Mouse (Mus musculus) C2C12 (cell line): ENCODE data around the gene Slit3. TPM values are rescaled to one million over a fixed set of nuclear protein-coding genes. Genes with fewer than 3 reads are reported as not detected.

Experiments
- H3K27me3 ChIP-seq: one replicate; pipeline ENCODE4 v1.6.1; 2011; ENCODE audit not compliant: control insufficient read depth, insufficient read depth, insufficient read length
- H3K36me3 ChIP-seq: one replicate; pipeline ENCODE4 v1.6.1; 2011; ENCODE audit not compliant: control insufficient read depth, insufficient read depth
- H3K4me3 ChIP-seq: one replicate; pipeline ENCODE4 v1.5.1; 2011; ENCODE audit warnings: mild to moderate bottlenecking, control low read depth; ENCODE audit not compliant: poor library complexity, insufficient read depth, severe bottlenecking
- H3K79me2 ChIP-seq: one replicate; pipeline ENCODE4 v1.6.1; 2011; ENCODE audit not compliant: control insufficient read depth, insufficient read depth
- H3K79me3 ChIP-seq: one replicate; pipeline ENCODE4 v1.6.1; 2011; ENCODE audit warnings: low read depth, control low read depth
- H3ac ChIP-seq: one replicate; pipeline ENCODE3; 2011; ENCODE audit warnings: low read depth; ENCODE audit not compliant: control insufficient read depth, insufficient read length
- CEBPB ChIP-seq: IDR thresholded peaks from one replicate; pipeline ENCODE4 v1.6.1; 2011; ENCODE audit warnings: low read depth, mild to moderate bottlenecking, control low read depth, moderate library complexity
- CTCF ChIP-seq: IDR thresholded peaks from one replicate; pipeline ENCODE4 v1.5.1; 2011; ENCODE audit not compliant: control insufficient read depth, insufficient read depth, insufficient read length
- FOSL1 ChIP-seq: IDR thresholded peaks from one replicate; pipeline ENCODE4 v1.8.0; 2011; ENCODE audit warnings: mild to moderate bottlenecking, low read length; ENCODE audit not compliant: poor library complexity, insufficient read depth, severe bottlenecking
- MAX ChIP-seq: IDR thresholded peaks from one replicate; pipeline ENCODE4 v1.6.1; 2011; ENCODE audit warnings: mild to moderate bottlenecking, control low read depth
- MYOD1 ChIP-seq: IDR thresholded peaks from one replicate; pipeline ENCODE4 v1.6.1; 2011; ENCODE audit warnings: low read depth; ENCODE audit not compliant: control insufficient read depth, insufficient read length
- MYOG ChIP-seq: IDR thresholded peaks from one replicate; pipeline ENCODE4 v1.6.1; 2011; ENCODE audit not compliant: control insufficient read depth, insufficient read length; ENCODE audit errors: extremely low read depth
- USF1 ChIP-seq: IDR thresholded peaks from one replicate; pipeline ENCODE4 v1.6.1; 2011; ENCODE audit warnings: low read depth, mild to moderate bottlenecking, control low read depth, moderate library complexity
- polyA plus RNA-seq: library from polyadenylated mRNA; unstranded; fragments of >200 nt; fragmentation: generic; extraction: Trizol; gene quantifications from one replicate; pipeline ENCODE4 v1.2.1, GENCODE M21; 2012; ENCODE audit warnings: missing spikeins

The Slit3 gene
- polyA plus RNA-seq, 1 experiment: not detected

DNA sequence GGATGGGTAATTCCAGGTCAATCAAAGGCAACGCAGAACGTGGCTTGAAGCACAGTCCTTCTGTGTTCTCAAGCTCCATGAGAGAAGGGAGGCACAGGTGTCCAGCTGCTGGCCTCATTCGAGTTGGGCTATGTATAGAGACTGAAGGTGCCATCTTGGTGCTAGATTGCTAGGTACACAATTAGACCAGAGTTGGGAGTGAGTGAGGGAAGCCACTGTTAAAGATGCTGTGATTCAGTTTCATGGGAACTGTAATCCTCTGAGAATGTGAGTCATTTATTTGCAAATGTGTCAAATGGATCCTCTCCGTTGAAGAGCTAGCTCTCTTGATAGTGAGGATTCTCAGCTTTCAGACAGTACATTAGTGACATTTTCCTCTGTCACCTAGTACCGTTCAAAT lies 277.3 kb downstream of the Slit3 start:
- Histone ChIP-seq H3K79me3 (no peaks in the 10 kb centered on the region), H3K27me3 (no peaks in the 10 kb centered on the region), H3K36me3 (no peaks in the 10 kb centered on the region), H3ac (no peak overlapping the region), H3K79me2 (no peaks in the 10 kb centered on the region), H3K4me3 (no peak overlapping the region)
- TF ChIP-seq MAX (no peak), MYOG (no peak), MYOD1 (no peak), CEBPB (no peak), FOSL1 (no peak), USF1 (no peak), CTCF (no peak)

GRCm38 (mm10) chr11:35403516-35403915 lies 282.5 kb downstream of the Slit3 start:
- no peak overlapping the region for H3K4me3 ChIP-seq

GRCm38 (mm10) chr11:35406045-35406444 lies 285.0 kb downstream of the Slit3 start:
- Histone ChIP-seq H3K4me3 (no peak overlapping the region), H3K79me2 (no peaks in the 10 kb centered on the region)
- TF ChIP-seq USF1: no peak
- no peak for TF ChIP-seq CEBPB
- no peak for TF ChIP-seq MYOG
- TF ChIP-seq MYOD1: no peak
- TF ChIP-seq FOSL1: no peak
- TF ChIP-seq CTCF: no peak
- no peak for TF ChIP-seq MAX

More at GRCm38 (mm10) chr11:35403516-35403915, 282.5 kb downstream of the Slit3 start:
- TF ChIP-seq MYOD1 (no peak), MAX (no peak), CTCF (no peak), MYOG (no peak), USF1 (no peak)
- Histone ChIP-seq H3K27me3 (no peaks in the 10 kb centered on the region), H3K79me2 (no peaks in the 10 kb centered on the region), H3K36me3 (no peaks in the 10 kb centered on the region), H3ac (no peak overlapping the region), H3K79me3 (no peaks in the 10 kb centered on the region)

DNA sequence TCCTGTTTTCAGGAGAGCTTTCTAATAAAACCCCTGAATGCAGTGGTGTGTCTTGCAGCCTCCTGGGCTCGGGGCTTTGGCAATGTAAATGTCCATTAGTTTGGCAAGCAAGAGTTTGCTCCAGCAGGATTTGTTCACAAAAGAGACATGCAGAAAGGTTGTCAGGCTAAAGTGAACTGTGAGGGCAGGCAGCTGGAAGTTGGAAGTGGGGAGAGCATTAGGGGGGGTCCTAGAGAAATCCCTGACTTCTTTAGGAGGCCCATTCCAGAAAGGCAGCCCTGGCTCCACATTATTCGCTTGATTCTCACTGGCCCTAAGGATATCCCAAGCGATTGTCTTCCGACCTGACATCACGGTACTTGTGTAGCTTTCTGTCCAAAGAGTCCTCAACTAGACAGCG lies 285.5 kb downstream of the Slit3 start:
- no peaks in the 10 kb centered on the region for H3K27me3 ChIP-seq
- H3K36me3 ChIP-seq: no peaks in the 10 kb centered on the region
- no peak overlapping the region for H3K4me3 ChIP-seq
- no peak overlapping the region for H3ac ChIP-seq
- no peaks in the 10 kb centered on the region for H3K79me2 ChIP-seq
- TF ChIP-seq FOSL1: no peak
- TF ChIP-seq CEBPB: no peak
- no peak for TF ChIP-seq MYOD1
- TF ChIP-seq MAX: no peak
- TF ChIP-seq MYOG: no peak
- no peak for TF ChIP-seq USF1
- TF ChIP-seq CTCF: no peak
- H3K79me3 ChIP-seq: no peaks in the 10 kb centered on the region

More at GRCm38 (mm10) chr11:35406045-35406444, 285.0 kb downstream of the Slit3 start:
- Histone ChIP-seq H3K79me3 (no peaks in the 10 kb centered on the region), H3K36me3 (no peaks in the 10 kb centered on the region), H3K27me3 (no peaks in the 10 kb centered on the region), H3ac (no peak overlapping the region)

DNA sequence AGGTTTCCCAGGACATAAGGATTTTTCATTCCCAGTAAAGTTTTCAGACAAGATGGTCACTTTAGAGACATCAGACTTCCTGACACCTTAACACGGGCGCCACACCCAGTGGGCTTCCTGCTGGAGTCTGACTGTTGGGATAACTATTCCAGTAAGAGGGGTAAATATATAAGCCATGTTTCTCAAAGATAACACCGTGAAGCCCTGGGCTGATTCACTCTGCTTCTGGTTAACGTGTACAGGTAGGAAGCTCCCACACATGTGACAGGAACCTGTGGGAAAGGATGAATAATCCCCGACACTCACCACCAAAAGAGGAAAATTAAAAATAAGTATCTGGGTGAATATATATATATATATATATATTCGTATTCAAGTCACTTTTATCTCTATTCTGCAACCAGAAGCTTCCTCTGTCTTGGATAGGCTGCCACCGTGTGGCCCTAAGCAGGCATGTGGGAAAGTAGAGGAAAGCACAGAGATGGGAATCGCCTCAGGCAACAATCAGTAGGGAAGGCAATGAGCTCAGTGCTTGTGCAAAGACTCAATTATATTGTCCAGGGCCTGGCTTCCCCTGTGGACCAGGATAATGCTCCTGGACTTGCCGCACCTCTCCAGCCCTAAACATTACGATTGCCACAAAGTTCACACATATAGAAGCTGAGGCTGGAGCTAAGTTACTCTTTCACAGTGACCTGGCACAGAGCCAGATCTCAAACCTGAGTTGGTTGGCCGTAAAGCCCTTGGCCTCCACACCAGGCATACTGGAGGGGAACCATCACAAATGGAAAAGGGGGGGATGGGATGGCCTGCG lies 286.5 kb downstream of the Slit3 start:
- Histone ChIP-seq H3K79me2 (no peaks in the 10 kb centered on the region), H3K27me3 (no peaks in the 10 kb centered on the region), H3K4me3 (no peak overlapping the region), H3K79me3 (no peaks in the 10 kb centered on the region), H3ac (no peak overlapping the region), H3K36me3 (no peaks in the 10 kb centered on the region)
- TF ChIP-seq MAX (no peak), MYOG (no peak), CTCF (no peak)

DNA sequence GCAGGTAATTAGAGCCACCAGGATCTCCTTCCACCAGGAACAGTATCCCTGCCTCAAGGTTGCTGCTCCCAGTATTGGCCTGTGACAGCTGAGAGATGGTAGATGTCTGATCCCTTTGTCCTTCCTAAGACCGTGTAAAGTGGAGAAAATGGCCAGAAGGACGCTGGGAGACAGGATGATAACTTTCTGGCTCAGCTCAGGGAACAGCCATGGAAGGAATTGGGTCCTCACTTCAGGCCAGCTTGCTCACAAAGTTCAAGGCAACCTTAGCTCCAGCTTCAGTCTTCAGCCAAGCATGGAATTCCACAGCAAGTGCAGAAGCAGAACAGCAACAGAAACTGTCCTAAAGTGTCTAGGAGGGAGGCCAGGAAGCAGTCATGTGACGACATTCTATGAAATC lies 289.4 kb downstream of the Slit3 start:
- Histone ChIP-seq H3K4me3 (no peak overlapping the region), H3K79me3 (no peaks in the 10 kb centered on the region), H3K79me2 (no peaks in the 10 kb centered on the region), H3ac (no peak overlapping the region), H3K36me3 (no peaks in the 10 kb centered on the region), H3K27me3 (peaks cover 3% of the 10 kb centered on the region)
- TF ChIP-seq MYOD1: no peak
- TF ChIP-seq MYOG: no peak
- TF ChIP-seq FOSL1: no peak
- TF ChIP-seq USF1: no peak
- no peak for TF ChIP-seq MAX
- no peak for TF ChIP-seq CEBPB
- no peak for TF ChIP-seq CTCF
